Mouse (Mus musculus): ENCODE results near the gene Cisd3.

The Cisd3 gene

GRCm38 (mm10) chr11:97686322-97686908 is 789 bp downstream of the Cisd3 start:
- in situ Hi-C loops (cut with MboI, MseI) = no loop called here

GRCm38 (mm10) chr11:97687061-97687460 is 1.4 kb downstream of the Cisd3 start:
- in situ Hi-C loops (cut with MboI, MseI) = no loop called here

- in situ Hi-C loops (cut with MboI, MseI) = loop anchor here (5.0 kb wide), 2 partner anchors 38 to 48 kb away; no protein-coding TSS in a partner anchor
Measured at GRCm38 (mm10) chr11:97689861-97690260, 4.2 kb downstream of the Cisd3 start.

- in situ Hi-C loops (cut with MboI, MseI) = loop anchor here (5.0 kb wide), 2 partner anchors 42 to 52 kb away; no protein-coding TSS in a partner anchor
Measured at GRCm38 (mm10) chr11:97694435-97694834, 8.8 kb downstream of the Cisd3 start.

- in situ Hi-C loops (cut with MboI, MseI) = loop anchor here (5.0 kb wide), 3 partner anchors 43 to 63 kb away; no protein-coding TSS in a partner anchor
Measured at GRCm38 (mm10) chr11:97694921-97695711, 9.5 kb downstream of the Cisd3 start.

GRCm38 (mm10) chr11:97695712-97696401 is 10.2 kb downstream of the Cisd3 start:
- in situ Hi-C loops (cut with MboI, MseI) = loop anchor here in 1 of 2 experiments (5.0 kb wide), 1 partner anchor 64 kb away; no protein-coding TSS in a partner anchor

- in situ Hi-C loops (cut with MboI, MseI) = loop anchor here in 1 of 2 experiments (5.0 kb wide), 1 partner anchor 64 kb away; no protein-coding TSS in a partner anchor
Measured at GRCm38 (mm10) chr11:97696669-97697068, 11.0 kb downstream of the Cisd3 start.

- in situ Hi-C loops (cut with MboI, MseI) = loop anchor here in 1 of 2 experiments (5.0 kb wide), 1 partner anchor 65 kb away; no protein-coding TSS in a partner anchor
Measured at GRCm38 (mm10) chr11:97697199-97697890, 11.7 kb downstream of the Cisd3 start.

- in situ Hi-C loops (cut with MboI, MseI) = loop anchor here in 1 of 2 experiments (5.0 kb wide), 1 partner anchor 66 kb away; no protein-coding TSS in a partner anchor
Measured at GRCm38 (mm10) chr11:97697891-97698529, 12.4 kb downstream of the Cisd3 start.

- in situ Hi-C loops (cut with MboI, MseI) = loop anchor here in 1 of 2 experiments (5.0 kb wide), 1 partner anchor 67 kb away; no protein-coding TSS in a partner anchor
Measured at GRCm38 (mm10) chr11:97698741-97699611, 13.3 kb downstream of the Cisd3 start.

GRCm38 (mm10) chr11:97699626-97700002 is 14.0 kb downstream of the Cisd3 start:
- in situ Hi-C loops (cut with MboI, MseI) = loop anchor here in 1 of 2 experiments (5.0 kb wide), 2 partner anchors 38 to 67 kb away; no protein-coding TSS in a partner anchor

GRCm38 (mm10) chr11:97700003-97700745 is 14.5 kb downstream of the Cisd3 start, which contains the start of gene Pcgf2:
TSS of gene Pcgf2 (minus strand) at chr11:97700497.
- in situ Hi-C loops (cut with MboI, MseI) = loop anchor here in 1 of 2 experiments (5.0 kb wide), 1 partner anchor 37 kb away; no protein-coding TSS in a partner anchor

GRCm38 (mm10) chr11:97700746-97701580 is 15.3 kb downstream of the Cisd3 start:
- in situ Hi-C loops (cut with MboI, MseI) = loop anchor here in 1 of 2 experiments (5.0 kb wide), 1 partner anchor 36 kb away; no protein-coding TSS in a partner anchor

- in situ Hi-C loops (cut with MboI, MseI) = loop anchor here in 1 of 2 experiments (5.0 kb wide), 1 partner anchor 36 kb away; no protein-coding TSS in a partner anchor
Measured at GRCm38 (mm10) chr11:97701581-97702392, 16.2 kb downstream of the Cisd3 start.

GRCm38 (mm10) chr11:97702393-97702745 is 16.7 kb downstream of the Cisd3 start:
- in situ Hi-C loops (cut with MboI, MseI) = loop anchor here in 1 of 2 experiments (5.0 kb wide), 1 partner anchor 35 kb away; no protein-coding TSS in a partner anchor

GRCm38 (mm10) chr11:97703039-97703826 is 17.6 kb downstream of the Cisd3 start, which contains the start of gene Psmb3:
TSS of gene Psmb3 (plus strand) at chr11:97703399.
- in situ Hi-C loops (cut with MboI, MseI) = loop anchor here in 1 of 2 experiments (5.0 kb wide), 1 partner anchor 34 kb away; no protein-coding TSS in a partner anchor

Data from T-helper 17 cell (primary cell).